Mouse (Mus musculus) thymus, adult 2 months (tissue): ENCODE measurements around the gene Hprt.

ENCODE experiments used
- CTCF ChIP-seq: fragments of 200-500 bp; IDR thresholded peaks from 2 replicates; pipeline ENCODE4 v1.5.1; 2012; ENCODE audit warnings: mild to moderate bottlenecking, control low read depth, low read length, moderate library complexity, borderline replicate concordance; ENCODE audit not compliant: control insufficient read depth, poor library complexity, insufficient read depth; ENCODE audit errors: extremely low read depth
- POLR2A ChIP-seq: fragments of 200-500 bp; IDR thresholded peaks from 2 replicates; pipeline ENCODE4 v1.6.1; 2012; ENCODE audit warnings: mild to moderate bottlenecking, low read length, control low read depth, moderate library complexity; ENCODE audit not compliant: control insufficient read depth, poor library complexity, insufficient read depth; ENCODE audit errors: extremely low read depth

GRCm38 (mm10) chrX:53050353-53050752, 62.4 kb downstream of the Hprt start:
- TF ChIP-seq POLR2A (no peak), CTCF (no peak)
